Mouse (Mus musculus) embryonic facial prominence, embryonic 15.5 days (tissue): ENCODE data around the gene Cpa1. TPM values are rescaled to one million over a fixed set of nuclear protein-coding genes. Genes with fewer than 3 reads are reported as not detected.
A peak's percentile ranks its signal among the peaks of the same experiment; 100 is the strongest.

Experiments used
- ATAC-seq: fragments of 200-750 bp; cut with Nextera tagmentation; 2 replicates; pipeline ENCODE4 v1.8.0; 2017; ENCODE audit warnings: low read depth, moderate TSS enrichment; ENCODE audit not compliant: insufficient number of reproducible peaks, low FRiP score, low TSS enrichment
- H3K27ac ChIP-seq: fragments of 300-500 bp; sonication (generic); replicated peaks from 2 replicates; pipeline ENCODE4 v1.5.1; 2015; ENCODE audit warnings: mild to moderate bottlenecking, inconsistent platforms
- H3K27me3 ChIP-seq: fragments of 300-500 bp; sonication (generic); 2 replicates; pipeline ENCODE4 v1.6.1; 2015; ENCODE audit warnings: inconsistent platforms
- H3K36me3 ChIP-seq: fragments of 300-500 bp; sonication (generic); 2 replicates; pipeline ENCODE4 v1.6.1; 2015; ENCODE audit warnings: mild to moderate bottlenecking, inconsistent platforms
- H3K4me1 ChIP-seq: fragments of 300-500 bp; sonication (generic); 2 replicates; pipeline ENCODE4 v1.6.1; 2015; ENCODE audit warnings: inconsistent platforms
- H3K4me2 ChIP-seq: fragments of 300-500 bp; sonication (generic); replicated peaks from 2 replicates; pipeline ENCODE4 v1.6.1; 2015; ENCODE audit warnings: mild to moderate bottlenecking, inconsistent platforms
- H3K4me3 ChIP-seq: fragments of 300-500 bp; sonication (generic); replicated peaks from 2 replicates; pipeline ENCODE4 v1.5.1; 2015; ENCODE audit warnings: mild to moderate bottlenecking, inconsistent platforms
- H3K9ac ChIP-seq: fragments of 300-500 bp; sonication (generic); 2 replicates; pipeline ENCODE4 v1.6.1; 2015; ENCODE audit warnings: inconsistent platforms
- H3K9me3 ChIP-seq: fragments of 300-500 bp; sonication (generic); replicated peaks from 2 replicates; pipeline ENCODE4 v1.6.1; 2016; ENCODE audit warnings: inconsistent platforms
- WGBS: fragments of 180-500 bp; shearing (Covaris S2); methylation state at CpG from one replicate; pipeline ENCODE4 v1.1.7; 2015; 5-methylcytosine and 5-hydroxymethylcytosine counted together
- polyA plus RNA-seq: library from polyadenylated mRNA; unstranded; fragments of >200 nt; fragmentation: Nextera tagmentation; extraction: Ambion mirVana; gene quantifications from 2 replicates; pipeline ENCODE4 v1.2.1, GENCODE M21; 2015

Gene Cpa1
- polyA plus RNA-seq, 1 experiment from 2014 or later, result 0.98 TPM

DNA sequence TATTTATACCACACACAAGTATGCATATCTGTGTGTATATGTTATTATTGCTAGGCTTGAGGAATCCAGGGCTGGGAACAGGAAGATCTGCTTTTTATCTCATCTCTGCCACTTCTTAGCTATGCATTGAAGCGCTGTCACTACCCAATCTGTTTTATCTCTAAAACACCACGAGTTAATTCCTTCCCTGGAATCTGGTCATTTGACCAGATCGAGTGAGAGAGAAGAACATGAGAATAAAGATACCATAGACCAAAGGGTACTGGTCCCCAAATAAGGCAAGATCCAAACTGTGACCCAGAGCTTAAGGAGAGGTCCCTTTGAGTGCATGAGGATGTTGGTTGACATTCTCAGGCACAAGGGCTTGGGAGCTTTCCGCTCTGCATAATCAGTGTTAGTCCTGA lies 17.0 kb upstream of the Cpa1 start:
- no peak overlapping the region for H3K9ac ChIP-seq
- H3K9me3 ChIP-seq, result no peaks in the 10 kb centered on the region
- H3K27ac ChIP-seq, result no peak overlapping the region; the same call in 1 of the 2 replicates
- H3K4me2 ChIP-seq, result no peak overlapping the region
- no peaks in the 10 kb centered on the region for H3K27me3 ChIP-seq
- H3K4me1 ChIP-seq, result peaks cover 30% of the 10 kb centered on the region
- no peak for ATAC-seq
- WGBS, result 59% methylated on average over 4 of the region's 4 CpGs
- H3K4me3 ChIP-seq, result no peak overlapping the region
- no peaks in the 10 kb centered on the region for H3K36me3 ChIP-seq

DNA sequence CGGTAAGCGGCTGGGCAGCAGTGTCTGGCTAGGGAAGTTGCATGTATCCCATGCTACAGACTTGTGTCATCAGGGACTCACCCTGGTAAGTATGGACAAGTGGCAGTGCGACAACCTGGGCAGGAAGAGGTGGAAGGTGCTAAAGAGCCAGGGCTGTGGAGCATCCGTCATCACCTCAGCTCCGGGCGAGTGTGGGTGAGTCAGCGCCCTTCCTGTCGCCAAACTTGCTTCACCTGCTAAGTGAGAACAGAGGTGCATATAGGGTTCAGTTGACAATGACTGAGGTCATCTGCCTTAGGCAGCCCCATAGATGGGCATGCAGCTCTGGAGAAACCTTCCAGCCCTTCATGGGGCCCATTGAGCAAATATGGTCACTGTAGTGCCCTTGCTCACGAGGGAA lies 14.3 kb upstream of the Cpa1 start:
- WGBS, result 80% methylated on average over 9 of the region's 9 CpGs
- ATAC-seq, result no peak
- Histone ChIP-seq H3K4me2 (no peak overlapping the region), H3K27ac (no peak overlapping the region), H3K9ac (no peak overlapping the region), H3K4me3 (no peak overlapping the region), H3K36me3 (no peaks in the 10 kb centered on the region), H3K9me3 (no peaks in the 10 kb centered on the region), H3K27me3 (no peaks in the 10 kb centered on the region), H3K4me1 (peaks cover 16% of the 10 kb centered on the region)

DNA sequence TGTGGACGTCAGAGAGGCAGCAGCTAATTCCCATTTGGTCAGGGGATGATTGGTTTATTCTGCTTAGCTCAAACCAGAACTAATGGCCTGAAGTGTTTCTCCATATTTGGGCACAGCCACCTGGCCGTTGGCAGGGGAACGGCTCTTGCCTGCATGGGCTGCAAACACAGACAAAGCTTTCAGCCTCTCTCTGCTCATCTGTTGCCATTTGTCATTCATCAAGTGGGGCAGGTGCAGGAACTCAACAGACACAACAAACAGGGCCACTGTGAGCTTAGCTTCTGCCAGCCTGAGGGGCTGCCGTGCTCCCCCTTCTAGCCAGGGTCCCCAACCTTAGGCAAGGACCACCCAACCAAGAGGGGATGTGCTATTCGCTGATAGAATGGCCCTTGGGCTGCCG lies 10.9 kb upstream of the Cpa1 start:
- H3K4me2 ChIP-seq, result no peak overlapping the region
- peaks cover 14% of the 10 kb centered on the region for H3K4me1 ChIP-seq
- no peaks in the 10 kb centered on the region for H3K36me3 ChIP-seq
- peak overlapping the region; percentile 48 for H3K27ac ChIP-seq
- H3K9ac ChIP-seq, result no peak overlapping the region
- 31% methylated on average over 6 of the region's 6 CpGs for WGBS
- H3K9me3 ChIP-seq, result no peaks in the 10 kb centered on the region
- no peaks in the 10 kb centered on the region for H3K27me3 ChIP-seq
- ATAC-seq, result peak; percentile 74; the same call in 1 of the 2 replicates
- no peak overlapping the region for H3K4me3 ChIP-seq

DNA sequence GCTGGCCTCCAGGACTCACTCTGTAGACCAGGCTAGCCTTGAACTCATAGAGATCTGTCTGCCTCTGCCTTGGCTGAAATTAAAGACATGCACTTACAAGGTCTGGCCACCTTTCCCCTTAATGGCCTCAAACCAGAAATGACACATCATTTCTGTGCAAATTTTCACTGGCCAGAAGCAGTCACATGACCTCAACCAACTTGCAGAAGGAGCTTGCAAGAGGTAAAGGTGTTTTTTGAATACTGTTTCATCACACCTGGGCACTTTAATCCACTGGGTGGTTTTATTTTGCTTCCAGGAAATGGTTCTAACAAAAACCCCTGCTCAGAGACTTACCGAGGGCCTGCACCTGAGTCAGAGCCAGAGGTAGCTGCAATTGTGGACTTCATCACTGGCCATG lies 9.0 kb upstream of the Cpa1 start:
- WGBS, result 83% methylated on average over 1 of the region's 1 CpGs
- H3K4me2 ChIP-seq, result no peak overlapping the region
- ATAC-seq, result no peak

DNA sequence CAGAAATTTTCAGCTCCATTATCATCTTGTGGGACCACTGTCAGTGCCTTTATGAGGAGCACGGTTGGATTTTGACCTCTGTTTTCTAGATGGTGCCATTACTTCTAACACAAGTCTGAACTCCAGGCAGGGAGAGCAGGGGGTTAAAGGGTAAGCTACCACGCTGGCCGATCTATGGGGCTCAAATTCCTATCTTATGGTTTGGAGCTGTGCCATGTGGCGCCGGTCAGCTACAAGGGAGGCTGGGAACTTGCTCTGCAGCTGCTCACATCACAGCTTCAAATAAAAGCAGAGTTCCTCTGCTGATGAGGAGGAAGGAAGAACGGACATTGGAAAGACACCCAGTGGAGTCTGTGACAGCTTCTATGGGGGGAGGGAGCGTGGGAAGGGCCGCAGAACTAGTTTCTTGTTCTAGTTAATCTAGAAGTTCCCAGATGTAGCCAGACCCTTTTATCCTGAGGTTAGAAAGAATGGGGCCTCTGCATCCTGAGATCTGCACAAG lies 3.6 kb upstream of the Cpa1 start:
- Histone ChIP-seq H3K4me3 (no peak overlapping the region), H3K9me3 (no peaks in the 10 kb centered on the region), H3K4me1 (peaks cover 30% of the 10 kb centered on the region), H3K4me2 (no peak overlapping the region), H3K27ac (peak overlapping the region; percentile 89), H3K36me3 (no peaks in the 10 kb centered on the region), H3K27me3 (no peaks in the 10 kb centered on the region), H3K9ac (no peak overlapping the region)
- no peak for ATAC-seq
- 27% methylated on average over 8 of the region's 8 CpGs for WGBS

More for the DNA sequence above, 9.0 kb upstream of the Cpa1 start:
- H3K27ac ChIP-seq, result no peak overlapping the region
- H3K4me3 ChIP-seq, result no peak overlapping the region
- peaks cover 14% of the 10 kb centered on the region for H3K4me1 ChIP-seq
- no peaks in the 10 kb centered on the region for H3K9me3 ChIP-seq
- H3K36me3 ChIP-seq, result no peaks in the 10 kb centered on the region
- H3K9ac ChIP-seq, result no peak overlapping the region
- no peaks in the 10 kb centered on the region for H3K27me3 ChIP-seq

DNA sequence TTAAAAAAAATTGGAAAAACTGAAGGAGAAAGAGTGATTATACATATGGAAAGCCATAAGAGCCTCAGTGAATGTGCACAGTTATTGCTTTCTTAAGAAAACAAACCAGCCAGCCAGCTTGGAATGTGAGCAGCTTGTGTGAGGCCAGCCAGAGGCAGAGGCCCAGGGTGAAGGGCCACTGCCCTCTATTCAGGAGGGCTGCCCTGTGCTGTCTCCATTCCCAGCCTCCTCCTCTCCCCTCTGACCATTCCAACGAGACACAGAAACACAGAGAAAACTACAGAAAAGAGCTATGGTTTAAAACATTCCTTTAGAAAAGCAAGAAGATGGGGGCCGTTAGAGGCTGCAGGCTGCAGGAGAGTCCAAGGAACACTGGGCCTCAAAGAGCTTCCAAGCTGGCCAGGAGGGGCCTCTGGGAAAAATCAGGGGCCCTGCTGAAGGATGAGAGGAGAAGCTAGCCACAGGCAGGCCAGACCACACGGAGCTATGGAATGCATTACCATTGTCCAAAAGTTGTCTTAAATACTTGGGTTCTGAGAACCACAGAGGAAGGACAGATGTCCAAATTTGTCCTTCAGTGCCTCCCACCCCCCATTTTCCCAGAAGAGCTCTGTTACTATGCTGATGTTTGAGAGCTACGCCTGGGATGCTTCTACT lies 2.7 kb upstream of the Cpa1 start:
- H3K4me2 ChIP-seq, result no peak overlapping the region
- H3K9ac ChIP-seq, result no peak overlapping the region
- no peaks in the 10 kb centered on the region for H3K36me3 ChIP-seq
- peak; percentile 79 for ATAC-seq
- H3K27ac ChIP-seq, result peak overlapping the region; percentile 89
- peaks cover 30% of the 10 kb centered on the region for H3K4me1 ChIP-seq
- WGBS, result 37% methylated on average over 4 of the region's 4 CpGs
- no peaks in the 10 kb centered on the region for H3K9me3 ChIP-seq
- no peak overlapping the region for H3K4me3 ChIP-seq
- no peaks in the 10 kb centered on the region for H3K27me3 ChIP-seq

DNA sequence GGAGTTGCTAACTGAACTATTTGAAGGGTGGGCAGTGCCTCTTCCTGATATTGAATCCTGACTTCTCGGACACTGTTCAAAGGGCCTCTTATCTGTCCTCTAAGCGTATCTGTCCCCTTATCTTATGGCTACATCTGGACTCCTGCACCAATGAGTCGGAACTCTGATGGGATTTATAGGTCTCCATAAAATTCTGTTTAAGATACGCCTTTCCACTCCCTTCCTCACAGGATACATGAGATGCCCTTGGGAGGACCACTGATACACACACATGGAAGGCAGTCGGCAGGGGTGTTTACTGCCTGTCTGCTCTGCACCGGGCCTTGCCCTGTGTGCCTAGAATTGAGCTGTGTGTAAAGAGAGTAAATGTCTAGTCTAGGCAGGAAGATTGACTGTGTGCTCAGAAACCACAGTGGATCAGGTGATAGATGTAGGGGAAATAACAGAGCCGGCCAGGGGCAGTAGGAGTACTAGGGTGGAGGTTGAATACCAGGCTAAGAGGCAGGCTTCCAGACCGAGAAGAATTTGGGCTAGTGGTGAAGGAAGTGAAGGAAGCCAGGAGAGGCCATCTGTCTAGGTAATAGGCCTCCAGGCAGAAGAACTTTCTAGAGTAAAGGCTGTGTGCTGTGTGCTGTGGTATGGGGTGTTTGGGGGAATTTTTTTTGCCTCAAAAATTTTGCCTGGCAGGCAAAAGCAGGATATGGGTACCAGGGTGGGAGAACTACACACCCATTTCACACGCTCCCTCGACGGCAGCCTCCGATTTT lies 4.9 kb downstream of the Cpa1 start:
- 59% methylated on average over 12 of the region's 12 CpGs for WGBS
- H3K27me3 ChIP-seq, result no peaks in the 10 kb centered on the region
- H3K27ac ChIP-seq, result peak overlapping the region; percentile 61
- H3K4me2 ChIP-seq, result no peak overlapping the region
- H3K4me3 ChIP-seq, result no peak overlapping the region
- no peaks in the 10 kb centered on the region for H3K9me3 ChIP-seq
- H3K4me1 ChIP-seq, result peaks cover 26% of the 10 kb centered on the region
- H3K36me3 ChIP-seq, result no peaks in the 10 kb centered on the region
- no peak for ATAC-seq
- H3K9ac ChIP-seq, result no peak overlapping the region; the same call in 1 of the 2 replicates

DNA sequence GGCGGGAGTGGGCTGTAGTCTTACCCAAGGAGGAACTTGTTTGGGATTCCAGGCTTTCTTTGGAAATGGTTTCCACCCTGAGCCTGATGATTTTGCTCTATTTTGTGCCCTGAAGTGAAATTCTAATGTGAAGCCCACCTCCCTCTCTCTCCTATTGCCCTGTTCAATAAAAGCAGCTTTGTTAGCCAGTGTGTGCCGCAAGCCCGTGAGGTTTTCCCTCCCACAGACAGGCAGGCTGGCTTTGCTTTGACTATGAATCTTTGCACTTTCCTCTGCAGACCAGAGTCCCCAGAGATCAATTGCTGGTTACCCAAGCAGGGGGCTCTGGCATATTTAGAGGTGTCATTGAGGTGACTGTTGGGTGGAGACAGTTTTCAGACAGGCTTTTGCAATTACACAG lies 5.4 kb downstream of the Cpa1 start:
- Histone ChIP-seq H3K4me3 (no peak overlapping the region), H3K4me2 (no peak overlapping the region), H3K9ac (no peak overlapping the region), H3K4me1 (peaks cover 32% of the 10 kb centered on the region), H3K27ac (peak overlapping the region; percentile 61; the same call in 1 of the 2 replicates), H3K36me3 (no peaks in the 10 kb centered on the region), H3K27me3 (no peaks in the 10 kb centered on the region), H3K9me3 (no peaks in the 10 kb centered on the region)
- WGBS, result 54% methylated on average over 3 of the region's 3 CpGs
- no peak for ATAC-seq

DNA sequence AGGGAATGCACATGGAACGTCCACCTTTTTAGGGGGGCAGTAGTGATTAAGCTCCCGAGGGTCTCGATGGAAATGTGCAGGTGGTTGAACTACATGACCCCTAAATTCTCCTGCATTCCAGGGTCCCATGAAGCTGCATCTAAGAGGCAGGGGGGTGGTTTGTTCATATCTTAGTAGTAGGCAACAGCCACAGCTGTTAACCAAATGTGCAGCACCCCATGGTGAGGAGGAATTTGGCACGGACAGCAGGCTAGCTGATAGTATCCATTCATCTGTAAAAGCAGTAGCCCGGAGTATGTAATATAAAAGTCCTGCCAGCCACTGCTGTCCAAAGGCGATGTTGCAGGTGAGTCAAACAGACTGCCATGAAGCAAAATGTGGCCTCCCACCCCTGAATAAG lies 6.4 kb downstream of the Cpa1 start:
- H3K4me3 ChIP-seq, result no peak overlapping the region
- 65% methylated on average over 6 of the region's 6 CpGs for WGBS
- H3K36me3 ChIP-seq, result no peaks in the 10 kb centered on the region
- no peaks in the 10 kb centered on the region for H3K27me3 ChIP-seq
- no peak overlapping the region for H3K9ac ChIP-seq
- H3K4me1 ChIP-seq, result peaks cover 38% of the 10 kb centered on the region
- H3K4me2 ChIP-seq, result no peak overlapping the region
- no peak overlapping the region for H3K27ac ChIP-seq
- no peaks in the 10 kb centered on the region for H3K9me3 ChIP-seq
- ATAC-seq, result no peak

DNA sequence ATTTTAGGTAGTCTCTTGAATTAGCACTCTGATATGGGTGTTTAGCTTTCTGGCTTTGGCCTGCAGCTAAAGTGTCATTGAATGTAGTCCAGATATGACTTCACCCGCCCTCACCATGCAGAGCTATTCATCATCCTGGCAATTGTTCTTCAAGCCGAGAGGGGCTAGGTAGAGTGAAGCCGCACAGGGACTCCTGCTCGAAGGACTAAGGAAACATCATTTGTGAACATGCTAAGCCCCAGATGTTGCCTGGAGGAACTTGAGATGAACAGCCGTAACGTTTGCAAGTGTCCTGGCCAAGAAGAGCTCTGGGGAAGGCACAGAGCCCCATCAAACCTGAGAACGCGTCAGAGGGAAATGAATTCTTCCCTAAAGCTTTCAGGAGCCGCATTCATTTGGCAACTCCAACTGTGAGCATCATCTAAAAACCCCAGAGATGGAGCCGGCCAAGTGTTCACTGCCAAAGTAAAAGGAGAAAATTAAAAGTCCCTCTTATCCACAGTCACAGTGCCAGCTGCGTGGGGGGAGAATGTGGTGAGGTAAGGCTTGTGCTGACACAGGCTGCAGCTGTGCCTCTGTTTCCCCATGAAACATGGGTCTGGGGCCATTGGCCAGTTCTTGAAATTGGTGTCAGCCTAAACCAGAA lies 10.8 kb downstream of the Cpa1 start:
- no peaks in the 10 kb centered on the region for H3K27me3 ChIP-seq
- 46% methylated on average over 11 of the region's 11 CpGs for WGBS
- no peak overlapping the region for H3K4me3 ChIP-seq
- peak overlapping the region; percentile 75 for H3K27ac ChIP-seq
- H3K4me2 ChIP-seq, result no peak overlapping the region
- no peaks in the 10 kb centered on the region for H3K36me3 ChIP-seq
- H3K4me1 ChIP-seq, result peaks cover 47% of the 10 kb centered on the region
- H3K9ac ChIP-seq, result no peak overlapping the region
- peak; percentile 78 for ATAC-seq
- no peaks in the 10 kb centered on the region for H3K9me3 ChIP-seq

DNA sequence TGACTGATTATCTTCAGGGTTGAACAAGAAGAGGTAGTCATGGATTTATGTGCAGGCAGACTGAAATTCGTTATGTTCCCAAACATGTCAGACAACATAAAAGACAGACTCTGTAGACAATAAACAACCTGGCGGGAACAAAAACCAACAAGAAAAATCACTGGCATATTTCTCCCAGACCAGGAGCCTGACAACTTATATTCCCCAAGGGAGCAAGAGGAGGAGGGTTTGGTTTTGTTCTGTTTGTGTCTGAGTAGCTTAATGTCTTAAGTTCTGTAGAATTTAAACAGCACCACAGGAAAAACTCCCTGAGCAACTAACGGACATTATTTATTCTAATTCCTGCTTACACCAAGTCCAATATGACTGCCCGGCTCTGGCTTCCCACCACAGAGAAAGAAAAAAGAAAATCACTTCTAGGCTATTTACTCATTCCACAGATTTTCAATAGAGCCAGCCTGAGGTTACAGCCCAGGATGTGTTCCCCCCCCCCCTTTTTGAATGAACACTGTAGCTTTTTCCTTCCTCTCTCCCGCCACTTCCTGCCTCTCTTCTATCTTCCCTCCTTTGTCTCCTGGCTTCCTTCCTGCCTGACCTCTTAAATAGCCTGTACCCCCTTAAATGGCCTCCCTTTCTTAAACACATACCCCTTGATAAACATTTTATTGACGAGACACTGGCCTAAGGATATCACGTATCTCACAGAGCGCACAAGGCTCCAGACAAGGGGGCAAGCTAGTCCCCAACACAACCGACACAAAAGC lies 13.6 kb downstream of the Cpa1 start:
- no peak overlapping the region for H3K9ac ChIP-seq
- WGBS, result 38% methylated on average over 9 of the region's 9 CpGs
- no peak overlapping the region for H3K4me3 ChIP-seq
- H3K4me2 ChIP-seq, result no peak overlapping the region
- peak overlapping the region; percentile 87 for H3K27ac ChIP-seq
- H3K27me3 ChIP-seq, result no peaks in the 10 kb centered on the region
- no peaks in the 10 kb centered on the region for H3K36me3 ChIP-seq
- peaks cover 59% of the 10 kb centered on the region for H3K4me1 ChIP-seq
- ATAC-seq, result no peak
- H3K9me3 ChIP-seq, result no peaks in the 10 kb centered on the region
